Mouse (Mus musculus): Measurements from ENCODE around the gene Gpr149. TPM values are rescaled to one million over a fixed set of nuclear protein-coding genes. Genes with fewer than 3 reads are reported as not detected.

Gpr149 gene
- 1.1 TPM for polyA plus RNA-seq (2014; fragmentation: Illumina TruSeq; extraction: RNeasy Lipid Tissue Mini Kit (QIAGEN cat#74804); ENCODE audit: low read depth, low replicate concordance)

GRCm38 (mm10) chr3:62604973-62605372, at the start of gene Gpr149:
Gene Gpr149 (minus strand): TSS chr3:62605140.

GRCm38 (mm10) chr3:62506488-62507205, 98.3 kb downstream of the Gpr149 start, which contains the start of gene Dhx36:
Gene Dhx36 (minus strand): TSS chr3:62507004.

Other genes with a start within 250 kb of the Gpr149 start
- gene Dhx36, start 98.1 kb downstream of the Gpr149 start, polyA plus RNA-seq (2014; fragmentation: Illumina TruSeq; extraction: RNeasy Lipid Tissue Mini Kit (QIAGEN cat#74804); ENCODE audit: low read depth, low replicate concordance) = 92.2 TPM